Mouse (Mus musculus): ENCODE measurements around the gene Camk1g. TPM values are rescaled to one million over a fixed set of nuclear protein-coding genes. Genes with fewer than 3 reads are reported as not detected.
A peak's percentile ranks its signal among the peaks of the same experiment; 100 is the strongest.

The Camk1g gene
- polyA plus RNA-seq, 1 experiment from 2014 or later = 20.6 TPM

DNA sequence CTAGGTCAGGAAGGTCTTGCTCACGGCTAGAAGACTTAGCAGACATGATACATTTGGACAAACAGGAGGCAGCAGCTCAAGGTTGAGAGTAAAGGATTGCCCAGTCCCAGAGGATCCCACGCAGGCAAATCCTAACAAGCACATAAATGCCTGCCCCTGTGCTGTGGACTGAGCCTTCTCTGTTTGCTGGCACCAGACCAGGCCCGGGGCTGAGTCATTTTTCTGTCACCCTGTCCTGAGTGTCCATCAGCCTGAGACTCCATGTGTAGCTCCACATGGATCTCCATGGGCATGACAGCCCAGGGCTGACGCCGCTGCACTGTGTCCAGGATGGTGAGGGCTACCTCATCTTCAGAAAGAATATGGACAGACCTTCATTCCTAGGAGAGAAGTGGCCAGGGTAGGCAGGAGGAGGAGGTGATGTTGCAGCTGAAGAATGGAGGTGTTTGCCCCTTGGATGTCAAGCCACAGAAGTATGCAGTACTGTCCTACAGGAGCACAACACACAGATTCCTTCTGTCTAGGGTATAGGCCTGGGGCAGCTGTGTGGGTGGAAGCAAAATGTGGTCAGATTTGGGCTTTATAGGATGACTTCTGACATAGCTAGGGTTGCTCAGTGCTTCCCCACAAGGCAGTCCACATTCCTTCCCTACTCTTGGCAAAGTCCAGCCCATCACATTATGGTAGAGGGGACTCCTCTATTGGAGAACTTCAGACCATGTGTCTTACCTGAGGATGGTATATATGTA, 27.7 kb downstream of the Camk1g start:
- Histone ChIP-seq H3K27me3 (no peaks in the 10 kb centered on the region), H3K4me3 (replicated peaks) (no peak overlapping the region), H3K9me3 (no peaks in the 10 kb centered on the region), H3K27ac (no peak overlapping the region), H3K9ac (no peak overlapping the region), H3K4me1 (0 out of 2 replicates have a peak, but pooled peaks cover 8% of the 10 kb centered on the region), H3K4me2 (no peak overlapping the region), H3K36me3 (replicated peaks) (peaks cover under 1% of the 10 kb centered on the region; the same call in 1 of the 2 replicates)
- 91% methylated on average over 5 of the region's 5 CpGs for WGBS
- no peak for ATAC-seq (ENCODE audit: low FRiP score)

DNA sequence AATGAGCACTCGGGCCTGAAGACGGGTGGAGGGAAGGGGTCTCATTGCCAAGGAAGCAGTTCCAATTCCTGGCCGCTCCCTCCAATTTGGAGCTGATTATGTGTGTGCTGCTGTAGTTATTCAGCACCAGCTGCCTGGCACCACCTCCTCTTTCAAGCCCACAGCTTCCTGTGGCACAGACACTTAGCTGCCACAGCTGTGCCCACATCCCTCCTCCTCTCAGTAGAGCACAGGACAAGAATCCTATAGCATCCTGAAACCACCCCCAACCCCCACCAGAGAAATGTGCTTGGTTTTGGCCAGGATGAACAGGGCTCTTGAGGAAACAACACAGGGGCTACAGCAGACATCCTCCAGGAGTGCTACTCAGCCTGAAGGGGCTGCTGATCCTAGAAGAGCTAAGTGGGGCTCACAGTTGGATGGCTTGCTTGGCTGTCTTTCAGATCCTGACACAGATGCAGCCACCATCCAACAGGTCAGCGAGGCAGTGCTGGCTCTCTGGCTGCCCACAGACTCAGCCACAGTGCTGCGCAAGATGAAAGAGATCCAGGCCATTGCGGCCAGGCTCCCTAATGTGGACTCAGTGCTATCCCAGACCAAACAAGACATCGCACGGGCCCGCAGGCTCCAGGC, 31.6 kb downstream of the Camk1g start:
- Histone ChIP-seq H3K36me3 (replicated peaks) (no peaks in the 10 kb centered on the region), H3K27me3 (no peaks in the 10 kb centered on the region), H3K9me3 (no peaks in the 10 kb centered on the region), H3K4me2 (no peak overlapping the region), H3K27ac (no peak overlapping the region), H3K9ac (no peak overlapping the region), H3K4me3 (replicated peaks) (no peak overlapping the region), H3K4me1 (peaks cover 16% of the 10 kb centered on the region)
- 83% methylated on average over 9 of the region's 9 CpGs for WGBS
- no peak; the same call in 1 of the 2 replicates for ATAC-seq (ENCODE audit: low FRiP score)

DNA sequence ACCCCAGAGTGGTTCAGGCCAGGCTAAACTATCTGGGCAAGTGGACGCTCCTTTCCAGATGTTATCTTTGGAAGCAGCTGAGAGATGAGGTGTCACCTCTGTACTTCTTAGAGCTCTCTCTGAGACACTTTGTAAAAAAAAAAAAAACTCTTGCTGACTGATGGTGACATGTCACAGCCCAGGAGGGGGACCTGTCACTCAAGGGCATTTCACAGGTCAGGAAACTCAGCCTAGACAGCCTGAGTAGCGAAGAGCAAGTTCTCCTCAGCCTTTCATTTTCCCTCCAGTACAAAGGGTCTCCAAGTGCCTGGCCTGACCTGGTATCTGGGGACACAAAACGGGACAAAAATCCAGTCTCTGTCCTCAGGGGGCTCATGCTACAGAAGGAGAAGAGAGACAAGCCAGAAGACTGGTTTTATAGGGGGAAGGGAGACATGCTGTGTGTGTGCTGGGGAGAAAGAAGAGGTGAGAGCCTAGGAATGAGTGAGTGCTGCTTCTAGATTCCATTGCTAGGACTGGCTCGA, 32.2 kb downstream of the Camk1g start:
- no peaks in the 10 kb centered on the region for H3K36me3 ChIP-seq (replicated peaks)
- H3K4me3 ChIP-seq (replicated peaks) = no peak overlapping the region
- no peak overlapping the region for H3K9ac ChIP-seq
- no peak overlapping the region for H3K4me2 ChIP-seq
- H3K4me1 ChIP-seq = peaks cover 16% of the 10 kb centered on the region
- no peaks in the 10 kb centered on the region for H3K27me3 ChIP-seq
- no peak for ATAC-seq (ENCODE audit: low FRiP score)
- H3K9me3 ChIP-seq = no peaks in the 10 kb centered on the region
- WGBS = 58% methylated on average over 4 of the region's 4 CpGs
- H3K27ac ChIP-seq = no peak overlapping the region

DNA sequence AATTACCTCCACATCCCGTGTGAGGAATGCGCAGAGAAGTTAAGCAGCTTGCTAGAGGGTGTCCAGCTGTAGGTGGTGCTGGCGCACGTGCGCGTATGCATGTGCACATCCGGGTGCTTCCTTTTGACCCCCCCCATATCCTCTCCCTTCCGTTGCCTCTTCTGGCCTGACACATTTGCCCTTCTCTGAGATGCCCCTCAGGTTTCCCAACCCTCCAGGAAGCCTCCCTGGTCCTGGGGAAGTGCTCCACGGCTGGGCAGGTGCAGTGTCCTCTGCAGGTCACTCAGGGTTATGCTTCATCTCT, 33.1 kb downstream of the Camk1g start:
- ATAC-seq (ENCODE audit: low FRiP score) = no peak

DNA sequence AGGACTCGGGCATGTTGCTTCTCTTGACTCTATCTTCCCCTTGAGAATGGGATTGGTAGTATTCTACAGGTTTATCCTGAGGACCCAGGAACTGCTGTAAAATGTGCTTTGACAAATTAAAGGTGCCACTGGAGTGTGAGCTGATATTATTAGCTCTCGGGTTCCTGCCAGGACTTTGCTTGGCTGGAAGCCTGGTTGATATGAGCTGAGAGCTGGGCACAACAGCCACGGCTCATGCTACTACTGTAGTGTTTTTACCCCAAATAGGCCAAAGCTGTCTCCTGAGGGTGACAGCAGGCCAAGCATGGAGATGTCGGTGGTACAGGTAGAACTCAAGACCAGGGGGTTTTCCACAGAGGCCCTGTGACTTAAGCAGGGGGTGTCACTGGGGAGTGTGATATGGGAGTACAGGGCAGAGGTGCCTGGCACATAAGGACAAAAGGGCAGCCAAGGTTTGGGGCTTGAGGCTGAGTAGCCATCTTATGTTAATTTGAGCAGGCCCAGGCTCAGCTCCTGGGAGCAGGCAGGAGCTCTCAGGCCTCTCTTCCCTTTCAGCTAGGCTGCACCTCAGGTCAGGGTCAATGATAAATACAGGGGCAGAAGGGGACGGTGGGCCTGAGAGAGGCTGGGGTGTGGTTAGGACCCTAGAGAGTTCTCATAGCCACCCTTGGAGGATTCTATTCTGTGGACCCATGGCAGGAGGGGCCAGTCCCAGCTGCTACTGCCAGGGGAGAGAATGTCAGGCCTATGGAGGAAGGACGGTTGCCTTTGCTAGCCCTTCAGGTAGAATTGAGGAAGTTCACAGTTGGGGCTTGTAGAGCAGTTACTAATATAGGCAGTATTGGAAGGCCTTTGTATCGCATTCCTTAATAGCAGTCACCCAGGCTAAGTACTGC, 33.7 kb downstream of the Camk1g start:
- Histone ChIP-seq H3K4me2 (no peak overlapping the region), H3K9me3 (no peaks in the 10 kb centered on the region), H3K36me3 (replicated peaks) (no peaks in the 10 kb centered on the region), H3K27ac (no peak overlapping the region), H3K27me3 (no peaks in the 10 kb centered on the region), H3K4me1 (peaks cover 16% of the 10 kb centered on the region), H3K4me3 (replicated peaks) (no peak overlapping the region), H3K9ac (no peak overlapping the region)
- no peak for ATAC-seq (ENCODE audit: low FRiP score)
- WGBS = 79% methylated on average over 7 of the region's 7 CpGs

More for the DNA sequence above, 33.1 kb downstream of the Camk1g start:
- Histone ChIP-seq H3K27ac (no peak overlapping the region), H3K4me3 (replicated peaks) (no peak overlapping the region), H3K9ac (no peak overlapping the region), H3K27me3 (no peaks in the 10 kb centered on the region), H3K9me3 (no peaks in the 10 kb centered on the region), H3K4me1 (peaks cover 16% of the 10 kb centered on the region), H3K36me3 (replicated peaks) (no peaks in the 10 kb centered on the region), H3K4me2 (no peak overlapping the region)
- WGBS = 83% methylated on average over 9 of the region's 9 CpGs

DNA sequence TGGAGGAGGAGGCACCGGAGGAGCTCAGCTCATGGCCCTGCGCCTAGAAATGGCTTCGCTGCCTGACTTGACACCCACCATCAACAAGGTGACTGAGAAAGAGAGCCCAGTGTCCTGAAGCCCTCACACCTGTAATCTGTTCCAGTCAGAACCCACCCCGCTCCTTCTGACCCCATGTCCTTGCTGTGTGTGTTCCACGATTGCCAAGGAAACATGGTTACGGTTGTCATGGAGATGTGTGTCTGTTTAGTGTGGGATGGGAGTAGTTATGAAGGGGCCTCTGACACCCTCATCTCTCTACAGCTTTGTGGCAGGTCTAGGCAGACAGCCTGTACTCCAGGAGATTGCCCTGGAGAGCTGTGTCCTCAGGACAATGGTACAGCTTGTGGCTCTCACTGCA, 35.6 kb downstream of the Camk1g start:
- Histone ChIP-seq H3K9ac (no peak overlapping the region), H3K27me3 (no peaks in the 10 kb centered on the region), H3K27ac (no peak overlapping the region), H3K4me1 (peaks cover 27% of the 10 kb centered on the region), H3K4me2 (no peak overlapping the region), H3K4me3 (replicated peaks) (no peak overlapping the region), H3K9me3 (no peaks in the 10 kb centered on the region), H3K36me3 (replicated peaks) (no peaks in the 10 kb centered on the region)
- WGBS = 79% methylated on average over 6 of the region's 6 CpGs
- peak; percentile 40; the same call in 1 of the 2 replicates for ATAC-seq (ENCODE audit: low FRiP score)

DNA sequence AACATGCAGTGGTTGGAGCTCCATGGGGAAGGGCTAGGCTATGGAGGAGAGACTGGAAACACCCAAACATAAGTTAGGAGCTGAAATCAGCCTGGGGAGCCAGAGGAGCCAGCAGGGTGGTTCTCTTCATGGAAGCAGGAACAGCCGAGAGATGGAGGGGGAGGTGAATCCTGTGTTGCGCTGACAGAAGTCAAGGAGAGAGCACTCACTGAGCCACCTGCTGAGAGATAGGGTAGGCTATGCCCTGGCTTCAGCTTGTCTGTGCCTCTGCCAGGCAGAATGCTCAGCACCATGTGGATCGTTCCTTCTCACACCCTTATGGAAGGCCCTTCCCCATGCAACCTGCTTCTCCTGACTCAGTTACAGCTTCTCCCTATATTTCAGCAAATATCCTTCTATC, 36.3 kb downstream of the Camk1g start:
- Histone ChIP-seq H3K36me3 (replicated peaks) (no peaks in the 10 kb centered on the region), H3K4me1 (peaks cover 26% of the 10 kb centered on the region), H3K9ac (no peak overlapping the region), H3K27ac (no peak overlapping the region), H3K4me2 (no peak overlapping the region), H3K9me3 (no peaks in the 10 kb centered on the region), H3K4me3 (replicated peaks) (no peak overlapping the region), H3K27me3 (no peaks in the 10 kb centered on the region)
- ATAC-seq (ENCODE audit: low FRiP score) = no peak
- 80% methylated on average over 3 of the region's 3 CpGs for WGBS

DNA sequence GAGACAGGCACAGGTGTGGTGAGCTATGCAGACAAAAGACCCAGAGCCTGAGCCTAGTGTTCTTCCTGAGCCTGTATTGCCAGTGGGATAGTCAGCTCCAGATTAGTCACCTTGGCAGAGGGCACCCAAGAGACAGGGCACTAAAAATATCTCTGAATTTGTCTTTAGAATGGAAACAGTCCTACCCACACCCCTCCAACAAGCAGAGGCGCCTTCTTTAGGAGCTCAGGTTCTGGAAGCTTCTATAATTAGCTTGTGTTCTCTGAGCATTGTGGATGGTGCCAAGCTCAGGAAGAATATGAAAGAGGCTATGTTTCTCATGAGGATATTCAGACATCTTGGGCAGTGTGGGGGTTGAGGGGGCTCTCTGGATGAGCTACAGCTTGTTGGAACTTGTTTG, 37.4 kb downstream of the Camk1g start:
- H3K27me3 ChIP-seq = no peaks in the 10 kb centered on the region
- no peak for ATAC-seq (ENCODE audit: low FRiP score)
- H3K4me2 ChIP-seq = no peak overlapping the region

DNA sequence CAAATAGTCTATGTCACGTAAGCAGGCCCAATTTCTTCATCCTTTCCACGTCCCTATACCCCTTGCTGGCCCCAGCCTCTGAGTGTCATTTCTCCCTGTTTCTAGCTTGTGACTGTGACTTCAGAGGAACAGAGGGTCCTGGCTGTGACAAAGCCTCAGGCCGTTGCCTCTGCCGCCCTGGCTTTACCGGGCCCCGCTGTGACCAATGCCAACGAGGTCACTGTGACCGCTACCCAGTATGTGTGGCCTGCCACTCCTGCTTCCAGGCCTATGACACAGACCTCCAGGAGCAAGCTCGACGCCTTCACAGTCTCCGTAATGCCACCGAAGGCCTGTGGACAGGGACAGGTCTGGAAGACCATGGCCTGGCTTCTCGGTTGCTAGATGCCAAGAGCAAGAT, 38.1 kb downstream of the Camk1g start:
- Histone ChIP-seq H3K4me2 (no peak overlapping the region), H3K9ac (no peak overlapping the region), H3K4me1 (peaks cover 19% of the 10 kb centered on the region), H3K36me3 (replicated peaks) (no peaks in the 10 kb centered on the region), H3K4me3 (replicated peaks) (no peak overlapping the region), H3K27ac (no peak overlapping the region), H3K9me3 (no peaks in the 10 kb centered on the region), H3K27me3 (no peaks in the 10 kb centered on the region)
- 87% methylated on average over 13 of the region's 13 CpGs for WGBS
- no peak for ATAC-seq (ENCODE audit: low FRiP score)

More for the DNA sequence above, 37.4 kb downstream of the Camk1g start:
- Histone ChIP-seq H3K4me3 (replicated peaks) (no peak overlapping the region), H3K9me3 (no peaks in the 10 kb centered on the region), H3K4me1 (peaks cover 19% of the 10 kb centered on the region), H3K27ac (no peak overlapping the region), H3K9ac (no peak overlapping the region), H3K36me3 (replicated peaks) (no peaks in the 10 kb centered on the region)
- WGBS = 86% methylated on average over 1 of the region's 1 CpGs

DNA sequence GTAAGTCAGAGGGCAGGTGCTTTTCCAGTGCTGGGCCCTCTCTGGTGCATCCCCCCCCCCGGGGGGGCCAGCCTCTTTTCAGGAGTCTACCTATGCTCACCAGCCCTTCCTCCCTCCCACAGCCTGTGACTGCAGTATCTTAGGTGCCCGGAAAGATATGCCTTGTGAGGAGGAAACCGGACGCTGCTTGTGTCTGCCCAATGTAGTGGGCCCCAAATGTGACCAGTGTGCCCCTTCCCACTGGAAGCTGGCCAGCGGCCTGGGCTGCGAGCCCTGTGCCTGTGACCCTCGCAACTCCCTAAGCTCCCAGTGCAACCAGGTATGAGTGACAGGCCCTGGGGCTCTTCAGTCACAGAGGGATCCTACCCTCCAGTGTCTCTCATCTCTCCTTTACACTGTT, 39.5 kb downstream of the Camk1g start:
- no peak overlapping the region for H3K27ac ChIP-seq

DNA sequence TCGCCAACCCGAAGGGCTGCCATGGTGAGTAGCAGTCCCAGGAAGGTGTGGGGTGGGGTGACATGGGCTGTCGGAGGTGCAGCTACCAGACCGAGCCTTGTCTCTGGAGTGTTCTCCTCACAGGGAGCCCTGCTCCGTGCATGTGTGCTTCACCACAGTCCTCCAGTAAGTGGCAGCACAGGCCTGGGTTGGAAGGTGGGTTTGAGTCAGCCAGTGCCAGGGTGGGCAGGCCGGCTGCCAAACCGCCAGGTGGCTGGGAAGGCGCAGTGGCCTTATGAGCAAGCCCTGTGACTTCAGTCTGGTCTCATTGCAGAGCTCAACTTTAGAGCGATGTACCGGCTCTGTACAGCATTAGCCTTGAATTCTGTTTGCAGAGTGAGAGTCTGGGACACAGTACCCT, 39.9 kb downstream of the Camk1g start:
- no peaks in the 10 kb centered on the region for H3K9me3 ChIP-seq
- 34% methylated on average over 10 of the region's 10 CpGs for whole genome bisulfite sequencing
- H3K36me3 ChIP-seq (replicated peaks) = no peaks in the 10 kb centered on the region
- no peaks in the 10 kb centered on the region for H3K27me3 ChIP-seq
- peaks cover 19% of the 10 kb centered on the region for H3K4me1 ChIP-seq
- ATAC-seq (ENCODE audit: low FRiP score) = peak; percentile 89
- no peak overlapping the region for H3K4me3 ChIP-seq (replicated peaks)
- no peak overlapping the region for H3K27ac ChIP-seq
- H3K4me2 ChIP-seq = no peak overlapping the region
- H3K9ac ChIP-seq = no peak overlapping the region

More for the DNA sequence above, 39.5 kb downstream of the Camk1g start:
- Histone ChIP-seq H3K9ac (no peak overlapping the region), H3K36me3 (replicated peaks) (no peaks in the 10 kb centered on the region), H3K9me3 (no peaks in the 10 kb centered on the region), H3K4me1 (peaks cover 19% of the 10 kb centered on the region), H3K4me3 (replicated peaks) (no peak overlapping the region), H3K27me3 (no peaks in the 10 kb centered on the region), H3K4me2 (no peak overlapping the region)
- ATAC-seq (ENCODE audit: low FRiP score) = peak; percentile 34; the same call in 1 of the 2 replicates
- 82% methylated on average over 7 of the region's 7 CpGs for WGBS

DNA sequence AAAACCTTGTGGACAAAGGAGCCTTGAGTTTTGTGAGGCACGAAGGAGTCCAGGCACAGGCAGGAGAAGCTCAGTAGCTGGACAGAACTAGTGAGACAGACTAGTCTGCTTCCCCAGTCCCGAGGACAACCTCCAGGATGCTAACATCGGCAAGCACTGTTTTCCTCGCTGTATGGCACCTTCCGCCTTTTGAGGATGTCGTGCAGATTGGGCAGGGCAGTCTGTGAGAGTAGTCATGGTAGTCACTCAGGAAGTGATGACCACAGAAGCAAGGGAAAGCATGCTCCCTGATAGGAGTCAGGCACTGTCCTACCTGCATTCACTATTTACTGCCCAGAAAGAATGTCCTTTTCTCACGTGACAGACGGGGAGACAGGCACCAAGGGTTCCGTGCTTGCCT, 40.5 kb downstream of the Camk1g start:
- Histone ChIP-seq H3K4me3 (replicated peaks) (no peak overlapping the region), H3K27me3 (no peaks in the 10 kb centered on the region), H3K27ac (no peak overlapping the region), H3K4me2 (no peak overlapping the region), H3K4me1 (peaks cover 16% of the 10 kb centered on the region), H3K9me3 (no peaks in the 10 kb centered on the region), H3K36me3 (replicated peaks) (no peaks in the 10 kb centered on the region), H3K9ac (no peak overlapping the region)
- ATAC-seq (ENCODE audit: low FRiP score) = no peak; the same call in 1 of the 2 replicates
- 71% methylated on average over 9 of the region's 9 CpGs for WGBS

Data from forebrain, embryonic 12.5 days (tissue).